Mouse (Mus musculus): ENCODE measurements around the gene Carmil3.
A peak's percentile ranks its signal among the peaks of the same experiment; 100 is the strongest.

Carmil3 gene

DNA sequence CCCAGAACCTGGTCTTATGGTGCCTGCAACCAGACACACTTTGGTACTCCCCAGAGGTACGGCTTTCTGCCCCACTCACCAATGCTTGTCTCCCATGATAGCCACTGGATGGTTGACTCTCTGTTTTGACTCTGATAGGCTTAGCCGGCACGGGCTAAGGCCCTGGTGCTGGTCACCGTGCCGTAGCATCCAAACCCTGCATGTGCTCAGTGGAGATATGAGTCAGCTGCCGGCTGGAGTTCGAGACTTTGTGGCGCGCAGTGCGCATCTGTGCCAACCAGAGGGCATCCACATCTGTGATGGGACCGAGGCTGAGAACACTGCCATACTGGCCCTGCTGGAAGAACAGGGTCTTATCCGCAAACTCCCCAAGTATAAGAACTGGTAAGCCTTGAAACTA is 51.8 kb downstream of the Carmil3 start:
- no peak for DNase-seq (ENCODE audit: low read depth)

DNA sequence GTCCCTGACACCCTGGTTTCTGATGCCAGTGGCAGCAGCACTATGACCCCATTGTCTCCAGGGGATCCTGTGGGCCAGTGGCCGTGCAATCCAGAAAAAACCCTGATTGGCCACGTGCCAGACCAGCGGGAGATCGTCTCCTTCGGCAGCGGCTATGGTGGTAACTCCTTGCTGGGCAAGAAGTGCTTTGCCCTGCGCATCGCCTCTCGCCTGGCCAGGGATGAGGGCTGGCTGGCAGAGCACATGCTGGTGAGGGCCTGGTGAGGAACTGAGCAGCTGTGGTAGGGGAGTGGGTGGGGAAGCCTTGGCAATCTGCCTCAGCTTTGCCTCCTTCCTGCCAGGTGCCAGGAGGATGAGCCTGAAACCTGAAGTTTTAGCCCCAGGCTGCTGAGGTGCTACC is 53.9 kb downstream of the Carmil3 start:
- no peak for DNase-seq (ENCODE audit: low read depth)

DNA sequence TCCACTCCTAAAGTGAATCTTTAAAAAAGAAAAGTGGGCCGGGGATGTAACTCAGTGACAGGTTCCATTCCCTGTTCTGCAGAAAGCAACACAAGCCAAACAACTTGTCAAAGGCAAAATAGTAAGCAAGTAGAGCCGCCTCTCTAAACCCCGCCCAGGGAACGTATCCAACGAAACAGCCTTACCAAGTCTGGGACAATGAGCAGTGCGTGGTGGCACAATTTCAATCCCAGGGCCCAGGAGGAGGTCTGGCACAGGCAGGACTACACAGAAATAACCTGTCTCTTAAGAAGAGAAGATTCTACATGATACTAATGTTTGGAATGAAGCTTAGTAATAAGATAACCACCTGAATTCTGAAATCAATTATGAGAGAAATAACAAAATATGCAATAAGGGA is 59.7 kb downstream of the Carmil3 start:
- no peak for DNase-seq (ENCODE audit: low read depth)

DNA sequence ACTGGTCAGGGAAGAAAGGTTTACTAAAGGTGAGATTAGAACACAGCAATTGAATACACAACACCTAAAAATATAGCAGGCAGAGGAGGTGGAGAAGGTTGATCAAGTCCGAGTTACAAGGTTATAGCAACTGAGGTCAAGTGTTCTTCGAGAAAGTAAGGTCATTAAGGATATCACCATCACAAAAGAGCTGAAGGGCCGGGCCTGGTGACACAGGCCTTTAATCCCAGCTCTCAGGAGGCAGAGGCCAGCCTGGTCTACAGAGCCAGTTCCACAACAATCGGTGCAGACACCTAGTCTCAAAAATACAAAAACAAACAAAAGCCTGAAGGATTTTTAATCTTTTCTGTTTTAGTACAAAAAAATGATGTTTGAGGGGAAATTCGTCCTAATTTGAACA is 60.9 kb downstream of the Carmil3 start:
- no peak for DNase-seq (ENCODE audit: low read depth)

DNA sequence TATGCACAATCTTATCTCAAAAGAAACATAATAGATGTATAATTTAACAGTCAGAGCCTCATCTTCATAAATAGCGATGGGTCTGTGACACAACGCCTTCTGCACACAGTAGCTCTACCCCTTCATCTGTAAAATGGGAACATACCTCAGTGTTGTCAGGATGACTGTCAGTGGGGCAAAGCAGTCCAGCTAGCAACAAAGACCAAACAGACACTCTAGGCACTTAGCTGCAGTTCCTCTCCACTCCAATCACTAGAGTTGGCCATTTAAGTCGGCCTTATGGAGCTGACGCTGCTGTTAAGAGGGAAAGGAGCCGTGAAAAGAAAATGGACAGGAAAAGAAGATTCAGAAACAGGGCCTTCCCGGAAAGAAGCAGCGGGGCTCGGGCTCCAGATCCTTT is 61.3 kb downstream of the Carmil3 start:
- no peak for DNase-seq (ENCODE audit: low read depth)

DNA sequence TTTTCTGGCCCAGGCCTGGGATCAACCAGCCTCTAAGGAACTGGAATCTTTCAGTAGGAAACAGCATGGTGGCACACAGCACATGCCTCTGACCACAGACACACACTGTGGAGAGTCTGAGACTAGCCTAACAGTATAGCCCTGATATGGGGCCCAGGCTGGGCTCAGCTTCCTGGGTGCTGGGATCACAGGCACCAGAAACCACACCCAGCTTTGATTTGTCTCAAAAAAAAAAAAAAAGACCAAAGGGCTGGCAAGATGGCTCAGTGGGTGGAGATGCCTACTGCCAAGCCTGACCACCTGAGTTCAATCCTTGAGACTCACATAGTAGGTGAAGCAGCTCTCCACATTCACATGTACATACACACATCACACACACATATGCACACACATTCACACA is 64.2 kb downstream of the Carmil3 start:
- DNase-seq (ENCODE audit: low read depth) = no peak

DNA sequence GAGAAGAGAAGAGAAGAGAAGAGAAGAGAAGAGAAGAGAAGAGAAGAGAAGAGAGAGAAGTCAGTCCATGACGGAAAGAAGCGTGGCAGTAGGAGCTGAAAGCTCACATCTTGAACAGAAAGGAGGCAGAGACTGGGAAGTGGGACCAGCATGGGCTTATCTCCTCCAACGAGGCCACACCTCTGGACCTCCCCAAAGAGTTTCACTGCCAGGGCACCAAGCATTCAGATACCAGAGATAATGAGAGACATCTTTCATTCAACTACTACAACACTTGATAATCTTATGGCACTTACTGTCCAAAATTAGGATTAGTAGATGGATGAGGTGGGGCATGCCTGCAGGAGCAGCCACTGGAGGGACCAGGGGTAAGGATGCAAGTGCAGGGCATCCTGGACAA is 65.3 kb downstream of the Carmil3 start:
- DNase-seq (ENCODE audit: low read depth) = no peak

DNA sequence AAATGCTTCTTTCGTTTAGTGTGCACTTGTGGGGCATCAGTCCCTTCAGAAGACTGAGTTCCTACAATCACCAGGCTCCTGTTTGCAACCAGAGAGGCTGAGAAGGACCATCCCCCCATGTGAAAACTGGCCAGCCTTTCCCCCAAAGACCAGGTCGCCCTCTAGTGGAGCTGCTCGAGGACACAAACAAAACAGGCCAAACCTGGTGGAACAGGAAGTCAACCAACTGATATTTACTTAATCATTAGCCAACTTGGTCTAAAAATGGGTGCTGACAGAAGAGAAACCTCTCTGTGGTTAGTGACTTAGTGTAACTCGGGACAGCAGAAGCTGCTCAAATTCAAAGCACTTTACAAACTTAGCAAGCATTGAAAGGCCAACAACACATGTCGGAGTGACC is 66.6 kb downstream of the Carmil3 start:
- DNase-seq (ENCODE audit: low read depth) = peak; percentile 90

DNA sequence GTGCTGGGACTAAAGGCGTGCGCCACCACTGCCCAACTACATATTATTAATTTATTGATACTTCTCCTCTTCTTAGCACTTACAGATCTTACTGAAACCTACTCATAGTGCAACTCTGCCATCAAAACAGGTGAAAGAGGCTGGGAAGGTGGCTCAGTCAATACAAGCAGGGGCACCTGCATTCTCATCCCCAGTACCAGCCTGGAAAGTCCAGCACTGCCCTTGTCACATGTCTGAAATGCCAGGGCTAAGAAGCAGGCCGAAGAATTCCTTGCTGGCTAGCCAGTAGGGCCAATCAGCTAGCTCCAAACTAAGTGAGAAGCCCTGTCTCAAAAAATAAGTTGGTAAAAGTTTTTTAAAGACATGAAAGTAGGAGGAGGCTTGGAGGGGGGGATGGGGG is 67.1 kb downstream of the Carmil3 start:
- no peak for DNase-seq (ENCODE audit: low read depth)
